Mouse (Mus musculus) olfactory bulb, adult 2 months (tissue): ENCODE results near the gene Psma7. TPM values are rescaled to one million over a fixed set of nuclear protein-coding genes. Genes with fewer than 3 reads are reported as not detected.

Experiments used
- H3K27ac ChIP-seq: fragments of 200-500 bp; 2 replicates; pipeline ENCODE4 v1.5.1; 2012; ENCODE audit warnings: low read depth, low read length; ENCODE audit not compliant: insufficient read depth
- H3K4me1 ChIP-seq: fragments of 200-500 bp; 2 replicates; pipeline ENCODE4 v1.6.1; 2012; ENCODE audit warnings: low read length; ENCODE audit not compliant: control insufficient read depth, insufficient read depth
- H3K4me3 ChIP-seq: fragments of 200-500 bp; 2 replicates; pipeline ENCODE4 v1.5.1; 2012; ENCODE audit warnings: mild to moderate bottlenecking, low read depth, low read length, moderate library complexity; ENCODE audit not compliant: insufficient read depth
- CTCF ChIP-seq: fragments of 200-500 bp; IDR thresholded peaks from 2 replicates; pipeline ENCODE4 v1.5.1; 2012; ENCODE audit warnings: low read depth, mild to moderate bottlenecking, low read length, moderate library complexity; ENCODE audit not compliant: insufficient read depth
- POLR2A ChIP-seq: fragments of 200-500 bp; IDR thresholded peaks from 2 replicates; pipeline ENCODE4 v1.6.1; 2012; ENCODE audit warnings: mild to moderate bottlenecking, low read depth, low read length, moderate library complexity; ENCODE audit not compliant: insufficient read depth
- WGBS: fragments of 180-500 bp; shearing (Covaris S2); methylation state at CpG from one replicate; pipeline ENCODE4 v1.1.7; 2018; 5-methylcytosine and 5-hydroxymethylcytosine counted together
- polyA plus RNA-seq: library from polyadenylated mRNA; stranded (reverse); fragments of >200 nt; gene quantifications from 2 replicates; pipeline ENCODE4 v1.2.4, GENCODE M21; 2012; ENCODE audit warnings: low replicate concordance; ENCODE audit not compliant: missing spikeins, insufficient read depth, insufficient read length

Psma7 gene
- polyA plus RNA-seq, 1 experiment, result not detected

DNA sequence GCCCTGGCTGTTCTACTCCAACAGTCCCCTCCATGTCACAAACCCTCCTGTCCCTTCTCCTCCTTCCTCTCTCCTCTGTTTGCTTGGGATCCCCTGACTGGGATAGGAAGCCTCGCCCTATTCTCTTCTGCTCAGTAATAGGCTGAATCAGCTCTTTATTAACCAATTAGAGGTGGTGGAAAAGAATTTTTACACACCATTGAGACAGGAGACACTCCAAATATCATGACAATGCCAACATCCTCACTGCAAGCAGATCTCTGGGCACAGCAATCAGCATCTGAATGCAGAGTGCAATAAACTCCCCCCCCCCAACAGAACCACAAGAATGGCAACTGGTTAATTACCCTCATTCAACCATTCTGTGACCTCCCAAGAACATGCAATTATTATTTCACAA is 53.1 kb downstream of the Psma7 start:
- no peak overlapping the region for H3K27ac ChIP-seq
- 54% methylated on average over 1 of the region's 1 CpGs for WGBS
- TF ChIP-seq POLR2A (no peak), CTCF (no peak)

DNA sequence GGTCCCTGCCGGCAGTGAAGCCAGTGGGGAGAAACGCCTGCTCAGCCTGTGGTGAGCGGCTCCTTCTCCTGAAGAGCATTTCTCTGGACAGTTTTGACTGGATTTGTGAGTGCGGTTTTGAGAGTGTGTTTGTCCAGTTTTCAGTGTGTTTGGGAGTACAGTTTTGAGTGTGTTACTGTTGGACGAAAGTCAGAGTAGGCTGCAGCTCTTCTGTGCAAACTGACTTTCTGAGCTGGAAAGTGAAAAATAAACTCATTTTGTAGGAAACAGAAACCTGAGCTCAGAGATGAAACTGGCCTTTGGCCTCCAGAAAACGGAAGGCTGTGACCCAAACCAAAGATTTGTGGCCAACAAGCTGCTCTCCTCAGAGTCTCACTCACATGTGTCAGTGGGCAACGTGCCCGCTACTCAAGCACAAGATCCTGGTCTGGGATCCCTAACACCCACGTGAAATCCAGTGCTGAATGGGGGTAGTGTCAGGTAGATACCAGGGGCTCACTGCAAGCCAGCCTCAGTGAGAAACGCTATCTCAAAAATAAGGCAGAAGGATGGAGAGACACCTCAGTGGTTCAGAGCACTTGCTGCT is 55.7 kb downstream of the Psma7 start:
- TF ChIP-seq POLR2A, result no peak
- TF ChIP-seq CTCF, result no peak
- WGBS, result 79% methylated on average over 10 of the region's 10 CpGs
- Histone ChIP-seq H3K27ac (no peak overlapping the region), H3K4me1 (no peaks in the 10 kb centered on the region), H3K4me3 (no peak overlapping the region)

More for the DNA sequence above, 53.1 kb downstream of the Psma7 start:
- H3K4me1 ChIP-seq, result no peaks in the 10 kb centered on the region
- H3K4me3 ChIP-seq, result no peak overlapping the region

Other genes with a start within 250 kb of the Psma7 start
- not detected in 2 replicates for gene Taf4, start 65.8 kb downstream of the Psma7 start, polyA plus RNA-seq
- 121 and 180 TPM in 2 replicates for gene Lsm14b, start 17.4 kb downstream of the Psma7 start, polyA plus RNA-seq
- not detected in 2 replicates for gene Ss18l1, start 76 bp upstream of the Psma7 start, polyA plus RNA-seq
- gene Mtg2, start 28.2 kb upstream of the Psma7 start, polyA plus RNA-seq, result not detected in 2 replicates
- not detected in 2 replicates for gene Hrh3, start 62.1 kb upstream of the Psma7 start, polyA plus RNA-seq
- gene Osbpl2, start 76.9 kb upstream of the Psma7 start, polyA plus RNA-seq, result not detected in 2 replicates
- not detected in 2 replicates for gene Adrm1, start 129.1 kb upstream of the Psma7 start, polyA plus RNA-seq
- gene Lama5, start 183.4 kb upstream of the Psma7 start, polyA plus RNA-seq, result not detected in 2 replicates
- gene Rps21, start 214.9 kb upstream of the Psma7 start, polyA plus RNA-seq, result 1,119 TPM in 1 of 2 replicates, not detected in the other
- gene Cables2, start 231.1 kb upstream of the Psma7 start, polyA plus RNA-seq, result not detected in 2 replicates
- gene Rbbp8nl, start 247.4 kb upstream of the Psma7 start, polyA plus RNA-seq, result not detected in 2 replicates